Mouse (Mus musculus) small intestine, adult 2 months (tissue): ENCODE measurements at regions not wholly inside any gene's neighbourhood (a gene's known extent, or its start where the extent isn't known, plus 50 kb on each side); places are given as distances from the start of the nearest gene placed in this dataset.

Source experiments
- H3K27ac ChIP-seq: fragments of 200-500 bp; 2 replicates; pipeline ENCODE4 v1.5.1; 2012; ENCODE audit warnings: low read depth, low read length, control low read depth, inconsistent platforms; ENCODE audit not compliant: insufficient read depth
- H3K27me3 ChIP-seq: fragments of 200-500 bp; 2 replicates; pipeline ENCODE4 v1.6.1; 2012; ENCODE audit warnings: mild to moderate bottlenecking, moderate library complexity, low read length, inconsistent platforms; ENCODE audit not compliant: control insufficient read depth, insufficient read depth
- H3K36me3 ChIP-seq: fragments of 200-500 bp; 2 replicates; pipeline ENCODE4 v1.6.1; 2012; ENCODE audit warnings: mild to moderate bottlenecking, low read length, control low read depth, inconsistent platforms; ENCODE audit not compliant: control insufficient read depth, insufficient read depth
- H3K4me1 ChIP-seq: fragments of 200-500 bp; 2 replicates; pipeline ENCODE4 v1.6.1; 2012; ENCODE audit warnings: low read length, inconsistent platforms, mixed read lengths; ENCODE audit not compliant: control insufficient read depth, insufficient read depth, insufficient read length
- H3K4me3 ChIP-seq: fragments of 200-500 bp; 2 replicates; pipeline ENCODE4 v1.5.1; 2012; ENCODE audit warnings: low read depth, mild to moderate bottlenecking, control low read depth, inconsistent platforms, low read length, moderate library complexity
- CTCF ChIP-seq: fragments of 200-500 bp; IDR thresholded peaks from 2 replicates; pipeline ENCODE4 v1.5.1; 2012; ENCODE audit warnings: low read depth, mild to moderate bottlenecking, control low read depth, inconsistent platforms, low read length, moderate library complexity, mixed read lengths; ENCODE audit not compliant: insufficient replicate concordance, insufficient read length; ENCODE audit errors: extremely low read depth
- POLR2A ChIP-seq: fragments of 200-500 bp; IDR thresholded peaks from 2 replicates; pipeline ENCODE4 v1.6.1; 2012; ENCODE audit warnings: low read depth, mild to moderate bottlenecking, control low read depth, inconsistent platforms, low read length, moderate library complexity
- WGBS: fragments of 180-500 bp; shearing (Covaris S2); methylation state at CpG from one replicate; pipeline ENCODE4 v1.1.7; 2018; 5-methylcytosine and 5-hydroxymethylcytosine counted together

GRCm38 (mm10) chr3:50916305-50916854 lies 307.9 kb upstream of the Noct start:
- H3K36me3 ChIP-seq, result no peaks in the 10 kb centered on the region
- no peaks in the 10 kb centered on the region for H3K27me3 ChIP-seq
- WGBS, result 73% methylated on average over 5 of the region's 5 CpGs
- H3K4me1 ChIP-seq, result no peaks in the 10 kb centered on the region
- no peak overlapping the region for H3K4me3 ChIP-seq
- TF ChIP-seq POLR2A (no peak), CTCF (no peak)
- no peak overlapping the region for H3K27ac ChIP-seq

GRCm38 (mm10) chr3:50922347-50922746 lies 301.9 kb upstream of the Noct start:
- H3K4me3 ChIP-seq, result no peak overlapping the region
- WGBS, result 82% methylated on average over 10 of the region's 10 CpGs
- no peaks in the 10 kb centered on the region for H3K27me3 ChIP-seq
- TF ChIP-seq POLR2A (no peak), CTCF (no peak)
- peak overlapping the region; percentile 15; the same call in 1 of the 2 replicates for H3K27ac ChIP-seq
- H3K36me3 ChIP-seq, result no peaks in the 10 kb centered on the region
- H3K4me1 ChIP-seq, result no peaks in the 10 kb centered on the region

- H3K4me3 ChIP-seq, result no peak overlapping the region
- H3K36me3 ChIP-seq, result no peaks in the 10 kb centered on the region
- no peaks in the 10 kb centered on the region for H3K4me1 ChIP-seq
- TF ChIP-seq CTCF, result no peak
- TF ChIP-seq POLR2A, result no peak
- H3K27ac ChIP-seq, result peak overlapping the region; percentile 15; the same call in 1 of the 2 replicates
- H3K27me3 ChIP-seq, result no peaks in the 10 kb centered on the region
- 75% methylated on average over 5 of the region's 5 CpGs for WGBS
These were observed 301.4 kb upstream of the Noct start for GRCm38 (mm10) chr3:50922832-50923231.

GRCm38 (mm10) chr3:50923327-50923726 lies 300.9 kb upstream of the Noct start:
- WGBS, result 84% methylated on average over 7 of the region's 7 CpGs
- no peak for TF ChIP-seq CTCF
- TF ChIP-seq POLR2A, result no peak
- Histone ChIP-seq H3K4me1 (no peaks in the 10 kb centered on the region), H3K36me3 (no peaks in the 10 kb centered on the region), H3K27me3 (no peaks in the 10 kb centered on the region), H3K27ac (no peak overlapping the region), H3K4me3 (no peak overlapping the region)

- no peaks in the 10 kb centered on the region for H3K36me3 ChIP-seq
- 81% methylated on average over 4 of the region's 4 CpGs for WGBS
- no peak for TF ChIP-seq CTCF
- TF ChIP-seq POLR2A, result no peak
- no peaks in the 10 kb centered on the region for H3K27me3 ChIP-seq
- no peaks in the 10 kb centered on the region for H3K4me1 ChIP-seq
- no peak overlapping the region for H3K27ac ChIP-seq
- no peak overlapping the region for H3K4me3 ChIP-seq
These were observed 296.9 kb upstream of the Noct start for GRCm38 (mm10) chr3:50927318-50927717.

DNA sequence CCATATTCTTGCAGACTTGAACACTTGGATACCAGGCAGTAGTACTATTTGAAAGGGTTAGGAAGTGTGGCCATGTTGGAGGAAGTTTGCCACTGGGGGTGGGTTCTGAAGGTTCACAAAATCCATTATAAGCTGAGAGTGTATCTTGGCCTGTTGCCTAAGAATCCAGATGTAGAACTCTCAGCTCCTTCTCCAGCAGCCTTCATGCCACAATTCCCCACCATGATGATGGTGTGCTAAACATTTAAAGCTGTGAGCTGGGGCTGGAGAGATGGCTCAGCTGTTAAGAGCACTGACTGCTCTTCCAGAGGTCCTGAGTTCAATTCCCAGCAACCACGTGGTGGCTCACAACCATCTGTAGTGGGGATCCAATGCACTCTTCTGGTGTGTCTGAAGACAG lies 295.2 kb upstream of the Noct start:
- Histone ChIP-seq H3K36me3 (no peaks in the 10 kb centered on the region), H3K4me1 (no peaks in the 10 kb centered on the region), H3K27me3 (no peaks in the 10 kb centered on the region), H3K4me3 (no peak overlapping the region), H3K27ac (no peak overlapping the region)
- no peak for TF ChIP-seq CTCF
- no peak for TF ChIP-seq POLR2A
- 75% methylated on average over 1 of the region's 1 CpGs for WGBS

DNA sequence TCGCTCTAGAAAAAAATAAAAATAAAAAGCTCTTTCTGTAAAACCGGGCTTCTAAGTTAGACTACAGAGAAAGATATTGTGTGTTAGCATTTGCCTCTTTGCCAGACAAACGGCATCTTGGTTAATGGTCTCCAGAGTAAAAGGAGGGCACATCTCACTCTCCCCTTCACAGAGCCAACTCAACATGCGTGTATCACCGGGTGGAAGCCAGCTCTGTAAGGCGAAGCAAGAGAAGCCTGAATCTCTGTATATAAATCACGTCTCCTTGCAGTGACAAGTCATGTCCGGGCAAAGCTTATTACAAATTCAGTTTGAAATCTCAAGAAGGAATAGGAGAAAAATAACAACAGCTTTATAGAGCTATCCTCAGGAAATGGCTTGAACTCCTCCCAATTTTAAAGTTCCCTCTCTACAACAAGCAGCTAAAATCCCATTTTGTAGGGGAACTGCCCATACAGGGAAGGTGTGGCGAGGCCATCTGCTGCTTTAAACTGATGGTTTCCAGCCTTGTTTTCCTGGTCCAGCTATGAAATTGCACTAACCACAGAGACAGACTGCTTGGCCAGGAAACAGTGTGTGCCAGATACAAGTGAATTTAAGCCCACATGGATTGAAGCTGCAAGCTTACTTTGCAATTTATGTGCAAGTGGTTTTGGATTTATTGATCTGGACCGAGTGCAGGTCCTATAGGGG lies 291.7 kb upstream of the Noct start:
- Histone ChIP-seq H3K4me3 (no peak overlapping the region), H3K27me3 (no peaks in the 10 kb centered on the region), H3K4me1 (no peaks in the 10 kb centered on the region), H3K27ac (no peak overlapping the region), H3K36me3 (no peaks in the 10 kb centered on the region)
- WGBS, result 79% methylated on average over 10 of the region's 10 CpGs
- TF ChIP-seq POLR2A, result no peak
- no peak for TF ChIP-seq CTCF
